Mouse (Mus musculus) thymus, postnatal 10 days (tissue): ENCODE data around the gene Faap20.
"Not testable (repeated sequence)": the region's sequence is repeated elsewhere in the genome, so short reads cannot be mapped to it uniquely, and the experiment has no call there.

ENCODE experiments used
- DNase-seq, 2 experiments: peaks; one replicate each; pipeline ENCODE4 v3.0.0; 2021; ENCODE audit warnings: low spot score in 2 of 2

The Faap20 gene

GRCm38 (mm10) chr4:155248054-155248453, 1.5 kb upstream of the Faap20 start:
- not testable (repeated sequence) for DNase-seq

GRCm38 (mm10) chr4:155249257-155249647, 350 bp upstream of the Faap20 start:
- DNase-seq, result peak; percentile 89 to 92

- DNase-seq, result peak; percentile 29 to 30
These were observed 937 bp downstream of the Faap20 start for GRCm38 (mm10) chr4:155250361-155251117.

GRCm38 (mm10) chr4:155251147-155251546, 1.5 kb downstream of the Faap20 start:
- no peak for DNase-seq

- no peak for DNase-seq
These were observed 2.7 kb downstream of the Faap20 start for GRCm38 (mm10) chr4:155252253-155252652.

- no peak for DNase-seq
These were observed 15.1 kb downstream of the Faap20 start for GRCm38 (mm10) chr4:155264521-155265321.

- no peak for DNase-seq
These were observed 17.5 kb downstream of the Faap20 start for GRCm38 (mm10) chr4:155267047-155267543.

GRCm38 (mm10) chr4:155267639-155268175, 18.1 kb downstream of the Faap20 start:
- no peak for DNase-seq

- peak; percentile 13 to 61 for DNase-seq
These were observed 18.8 kb downstream of the Faap20 start for GRCm38 (mm10) chr4:155268382-155268781.

GRCm38 (mm10) chr4:155274451-155274850, 24.8 kb downstream of the Faap20 start:
- DNase-seq, result no peak

- no peak for DNase-seq
These were observed 25.2 kb downstream of the Faap20 start for GRCm38 (mm10) chr4:155274851-155275250.

GRCm38 (mm10) chr4:155277963-155278362, 28.4 kb downstream of the Faap20 start:
- no peak for DNase-seq

GRCm38 (mm10) chr4:155279054-155279453, 29.5 kb downstream of the Faap20 start:
- no peak for DNase-seq

GRCm38 (mm10) chr4:155279926-155280767, 30.5 kb downstream of the Faap20 start:
- DNase-seq, result no peak

GRCm38 (mm10) chr4:155280768-155281121, 31.1 kb downstream of the Faap20 start:
- DNase-seq, result no peak

- DNase-seq, result no peak
These were observed 31.6 kb downstream of the Faap20 start for GRCm38 (mm10) chr4:155281227-155281626.

GRCm38 (mm10) chr4:155281652-155282051, 32.0 kb downstream of the Faap20 start:
- no peak for DNase-seq

- no peak for DNase-seq
These were observed 32.6 kb downstream of the Faap20 start for GRCm38 (mm10) chr4:155282231-155282630.

- DNase-seq, result no peak
These were observed 33.5 kb downstream of the Faap20 start for GRCm38 (mm10) chr4:155283001-155283503.

- no peak for DNase-seq
These were observed 34.0 kb downstream of the Faap20 start for GRCm38 (mm10) chr4:155283585-155283984.
